Mouse (Mus musculus) bone marrow macrophage, adult 2 months (primary cell): Measurements from ENCODE around the gene Tnrc6b. TPM values are rescaled to one million over a fixed set of nuclear protein-coding genes. Genes with fewer than 3 reads are reported as not detected.

Experiments
- H3K27ac ChIP-seq: 2 replicates; pipeline ENCODE4 v1.5.1; 2012; ENCODE audit warnings: low read depth, low read length; ENCODE audit not compliant: insufficient read depth
- H3K4me1 ChIP-seq: 2 replicates; pipeline ENCODE4 v1.6.1; 2012; ENCODE audit warnings: low read length; ENCODE audit not compliant: control insufficient read depth, insufficient read depth
- H3K4me3 ChIP-seq: 2 replicates; pipeline ENCODE4 v1.5.1; 2012; ENCODE audit warnings: mild to moderate bottlenecking, low read length, moderate library complexity; ENCODE audit not compliant: insufficient read depth
- CTCF ChIP-seq: IDR thresholded peaks from 2 replicates; pipeline ENCODE4 v1.5.1; 2012; ENCODE audit warnings: low read depth, mild to moderate bottlenecking, low read length, moderate library complexity
- POLR2A ChIP-seq: IDR thresholded peaks from 2 replicates; pipeline ENCODE4 v1.6.1; 2012; ENCODE audit warnings: mild to moderate bottlenecking, low read depth, low read length, borderline replicate concordance
- polyA plus RNA-seq: library from polyadenylated mRNA; stranded (reverse); fragments of >200 nt; gene quantifications from 2 replicates; pipeline ENCODE4 v1.2.4, GENCODE M21; 2012; ENCODE audit not compliant: missing spikeins, insufficient read depth, insufficient read length

Tnrc6b gene
- polyA plus RNA-seq, 1 experiment = 28.4 TPM

GRCm38 (mm10) chr15:80681466-80681881, 29.6 kb upstream of the Tnrc6b start:
- peaks cover 8% of the 10 kb centered on the region; the same call in 1 of the 2 replicates for H3K4me1 ChIP-seq
- H3K4me3 ChIP-seq = no peak overlapping the region
- H3K27ac ChIP-seq = no peak overlapping the region

GRCm38 (mm10) chr15:80682343-80682742, 28.8 kb upstream of the Tnrc6b start:
- TF ChIP-seq POLR2A = no peak
- no peak for TF ChIP-seq CTCF
- Histone ChIP-seq H3K4me3 (no peak overlapping the region), H3K27ac (no peak overlapping the region), H3K4me1 (peaks cover 8% of the 10 kb centered on the region; the same call in 1 of the 2 replicates)

More at GRCm38 (mm10) chr15:80681466-80681881, 29.6 kb upstream of the Tnrc6b start:
- no peak for TF ChIP-seq POLR2A

GRCm38 (mm10) chr15:80683151-80683550, 28.0 kb upstream of the Tnrc6b start:
- Histone ChIP-seq H3K4me1 (peaks cover 8% of the 10 kb centered on the region; the same call in 1 of the 2 replicates), H3K27ac (no peak overlapping the region), H3K4me3 (no peak overlapping the region)
- TF ChIP-seq POLR2A (no peak), CTCF (no peak)

- no peak overlapping the region for H3K4me3 ChIP-seq
- no peak overlapping the region for H3K27ac ChIP-seq
- peaks cover 8% of the 10 kb centered on the region; the same call in 1 of the 2 replicates for H3K4me1 ChIP-seq
- TF ChIP-seq POLR2A (no peak), CTCF (no peak)
These were observed 27.1 kb upstream of the Tnrc6b start for GRCm38 (mm10) chr15:80683990-80684389.

- H3K27ac ChIP-seq = no peak overlapping the region
- H3K4me1 ChIP-seq = peaks cover 8% of the 10 kb centered on the region; the same call in 1 of the 2 replicates
- no peak overlapping the region for H3K4me3 ChIP-seq
- no peak for TF ChIP-seq CTCF
- no peak for TF ChIP-seq POLR2A
These were observed 26.1 kb upstream of the Tnrc6b start for GRCm38 (mm10) chr15:80684786-80685602.

- peaks cover 8% of the 10 kb centered on the region; the same call in 1 of the 2 replicates for H3K4me1 ChIP-seq
- no peak overlapping the region for H3K4me3 ChIP-seq
- H3K27ac ChIP-seq = no peak overlapping the region
- TF ChIP-seq CTCF = no peak
- TF ChIP-seq POLR2A = no peak
These were observed 25.6 kb upstream of the Tnrc6b start for GRCm38 (mm10) chr15:80685603-80685895.

GRCm38 (mm10) chr15:80688536-80688935, 22.6 kb upstream of the Tnrc6b start:
- Histone ChIP-seq H3K4me1 (no peaks in the 10 kb centered on the region), H3K4me3 (no peak overlapping the region), H3K27ac (no peak overlapping the region)
- TF ChIP-seq CTCF = no peak
- TF ChIP-seq POLR2A = no peak

- no peaks in the 10 kb centered on the region for H3K4me1 ChIP-seq
- TF ChIP-seq POLR2A (no peak), CTCF (no peak)
These were observed 17.6 kb upstream of the Tnrc6b start for GRCm38 (mm10) chr15:80693492-80693891.

GRCm38 (mm10) chr15:80694125-80694910, 16.8 kb upstream of the Tnrc6b start:
- no peak overlapping the region for H3K27ac ChIP-seq
- no peak overlapping the region for H3K4me3 ChIP-seq
- TF ChIP-seq POLR2A (no peak), CTCF (peak; percentile 97)
- no peaks in the 10 kb centered on the region for H3K4me1 ChIP-seq

More at GRCm38 (mm10) chr15:80693492-80693891, 17.6 kb upstream of the Tnrc6b start:
- Histone ChIP-seq H3K27ac (no peak overlapping the region), H3K4me3 (no peak overlapping the region)

- Histone ChIP-seq H3K4me3 (no peak overlapping the region), H3K27ac (no peak overlapping the region), H3K4me1 (no peaks in the 10 kb centered on the region)
- TF ChIP-seq POLR2A (no peak), CTCF (no peak)
These were observed 13.5 kb upstream of the Tnrc6b start for GRCm38 (mm10) chr15:80697564-80697963.
